ENCODE assay signal across 17 mouse cellular contexts in the genomic region with DNA sequence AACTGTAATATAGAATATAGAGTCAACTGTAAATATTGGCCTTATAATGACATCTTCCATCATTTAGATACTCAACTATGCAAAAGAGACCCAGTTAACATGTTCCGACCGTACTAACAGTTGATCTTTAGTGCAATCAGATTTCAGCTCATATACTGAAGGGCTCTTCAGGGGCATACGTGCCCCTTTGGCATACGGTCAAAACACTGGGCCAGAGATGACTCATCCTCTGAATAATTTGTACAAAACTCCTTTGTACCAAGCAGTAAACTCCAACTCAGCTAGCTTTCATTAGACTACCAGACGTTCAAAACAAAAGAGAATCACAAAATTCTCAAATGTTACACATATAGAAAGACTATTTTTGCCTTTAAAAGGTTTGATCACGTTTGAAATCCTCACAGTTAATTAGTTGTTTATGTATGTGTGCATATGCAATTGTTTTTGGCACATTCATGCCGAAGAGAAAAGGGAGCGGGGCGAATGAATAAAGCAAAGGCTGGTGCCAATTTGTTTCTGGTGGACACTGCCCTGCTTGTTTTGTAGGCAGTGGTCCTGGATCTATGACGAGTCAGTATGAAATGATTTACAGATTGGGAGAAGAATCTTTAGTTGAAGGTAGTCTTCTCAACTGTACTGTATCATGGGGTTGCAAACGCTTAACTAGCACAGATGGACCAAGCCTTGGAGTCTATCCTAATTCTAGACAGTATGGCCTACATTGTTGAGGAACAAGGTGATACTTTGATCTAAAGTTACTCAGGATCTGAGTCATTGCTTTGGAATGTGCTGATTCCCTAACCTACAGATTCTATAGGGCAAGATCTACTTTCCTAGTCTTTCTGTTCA. TPM values are rescaled to one million over a fixed set of nuclear protein-coding genes. Genes with fewer than 3 reads are reported as not detected.
DNase-seq lines count a peak whose midpoint lies in the region; ATAC-seq and TF ChIP-seq lines count a peak whose summit lies in the region.
"Had no signal": no experiment of that assay in that cellular context is flagged by ENCODE, and none has a peak within 500 bp of the region (broad histone marks: within the 10 kb centered on the region; RNA-seq: fewer than 3 reads in every experiment).

No protein-coding gene starts in this region.

- H3K9me3 ChIP-seq in hindbrain, embryonic 16.5 days (ENCODE audit: control insufficient read depth, low read length): no peaks in the 10 kb centered on the region
- H3K9me3 ChIP-seq in hindbrain, embryonic 12.5 days (replicated peaks): no peaks in the 10 kb centered on the region
- H3K9me3 ChIP-seq: heart, embryonic 12.5 days; liver, embryonic 13.5 days; midbrain, embryonic 12.5 days had no signal

- H3K9ac ChIP-seq in hindbrain, embryonic 16.5 days (ENCODE audit: low read depth, low read length): no peak overlapping the region
- no peak overlapping the region for H3K9ac ChIP-seq in hindbrain, embryonic 12.5 days
- H3K9ac ChIP-seq: heart, embryonic 12.5 days; liver, embryonic 13.5 days; midbrain, embryonic 12.5 days had no signal

- no peak overlapping the region for H3K4me2 ChIP-seq in hindbrain, embryonic 16.5 days (ENCODE audit: low read length)
- H3K4me2 ChIP-seq in hindbrain, embryonic 12.5 days (replicated peaks): no peak overlapping the region
- H3K4me2 ChIP-seq: heart, embryonic 12.5 days; liver, embryonic 13.5 days; midbrain, embryonic 12.5 days had no signal

- no peak for TF ChIP-seq POLR2A in cerebellum, adult 2 months (IDR thresholded peaks at IDR 0.05; ENCODE audit: borderline replicate concordance, insufficient read depth, low read length)

- peaks cover 8% of the 10 kb centered on the region; the same call in 1 of the 2 replicates for H3K4me1 ChIP-seq in cerebellum, adult 2 months (ENCODE audit: control insufficient read depth, insufficient read depth, low read length)
- H3K4me1 ChIP-seq in hindbrain, embryonic 16.5 days (ENCODE audit: control insufficient read depth, insufficient read depth, low read depth, low read length): no peaks in the 10 kb centered on the region
- H3K4me1 ChIP-seq in hindbrain, embryonic 12.5 days: 0 out of 2 replicates have a peak, but pooled peaks cover 5% of the 10 kb centered on the region
- H3K4me1 ChIP-seq: heart, embryonic 12.5 days; liver, embryonic 13.5 days had no signal

- no peak for TF ChIP-seq CTCF in cerebellum, adult 2 months (IDR thresholded peaks at IDR 0.05; ENCODE audit: borderline replicate concordance, insufficient read depth, low read depth, low read length)

- H3K4me3 ChIP-seq in cerebellum, adult 2 months (replicated peaks; ENCODE audit: insufficient read depth, low read depth, low read length): no peak overlapping the region
- H3K4me3 ChIP-seq in hindbrain, embryonic 16.5 days (ENCODE audit: low read length): no peak overlapping the region
- H3K4me3 ChIP-seq in hindbrain, embryonic 12.5 days: no peak overlapping the region
- H3K4me3 ChIP-seq: gastrocnemius, adult 2 months; heart, embryonic 12.5 days; liver, embryonic 13.5 days; midbrain, embryonic 12.5 days; myocyte had no signal

- H3K36me3 ChIP-seq in hindbrain, embryonic 16.5 days (ENCODE audit: control insufficient read depth, insufficient read depth, low read length): no peaks in the 10 kb centered on the region
- no peaks in the 10 kb centered on the region for H3K36me3 ChIP-seq in hindbrain, embryonic 12.5 days
- H3K36me3 ChIP-seq: heart, embryonic 12.5 days; liver, embryonic 13.5 days; midbrain, embryonic 12.5 days had no signal

- DNase-seq in cerebellum, adult 2 months: peak; percentile 46 to 76
- no peak for DNase-seq in cerebellum, adult 11 months
- peak; percentile 5 for DNase-seq in retina, postnatal 1 day
- DNase-seq in retina, embryonic 14.5 days (ENCODE audit: low spot score): no peak
- no peak for DNase-seq in yolk sac, embryonic 10.5 days (ENCODE audit: low spot score)
- DNase-seq: B cell, adult 2 months; gastrocnemius, adult 2 months; kidney, adult 18-20 months; kidney, postnatal 10 days; liver, embryonic 13.5 days; right cerebral cortex, adult 18-20 months; thymus, postnatal 36 days had no signal

- WGBS in cerebellum, adult 2 months: 14% methylated on average over 11 of the region's 11 CpGs
- 73% methylated on average over 11 of the region's 11 CpGs for WGBS in hindbrain, embryonic 16.5 days
- 90% methylated on average over 11 of the region's 11 CpGs for WGBS in hindbrain, embryonic 12.5 days

- peak overlapping the region; percentile 15; the same call in 1 of the 2 replicates for H3K27ac ChIP-seq in cerebellum, adult 2 months (ENCODE audit: insufficient read depth, low read length)
- no peak overlapping the region for H3K27ac ChIP-seq in hindbrain, embryonic 16.5 days (ENCODE audit: low read depth, low read length)
- H3K27ac ChIP-seq in hindbrain, embryonic 12.5 days: no peak overlapping the region
- H3K27ac ChIP-seq: gastrocnemius, adult 2 months; liver, embryonic 13.5 days; midbrain, embryonic 12.5 days had no signal

- 0 out of 2 replicates have a peak, but pooled peaks have one; percentile 52 for ATAC-seq in hindbrain, embryonic 16.5 days
- no peak for ATAC-seq in hindbrain, embryonic 12.5 days (ENCODE audit: low FRiP score)

- no peaks in the 10 kb centered on the region for H3K27me3 ChIP-seq in cerebellum, adult 2 months (ENCODE audit: control insufficient read depth, insufficient read depth, low read length)
- H3K27me3 ChIP-seq in hindbrain, embryonic 16.5 days (replicated peaks; ENCODE audit: control insufficient read depth, insufficient read depth, low read length): no peaks in the 10 kb centered on the region
- H3K27me3 ChIP-seq in hindbrain, embryonic 12.5 days: no peaks in the 10 kb centered on the region
- H3K27me3 ChIP-seq: heart, embryonic 12.5 days; liver, embryonic 13.5 days; midbrain, embryonic 12.5 days had no signal

RNA-seq across cellular contexts. Expression of gene Amph, which starts 8.3 kb away (rescaled TPM):
- 159 and 173 TPM in 2 replicates for polyA plus RNA-seq in cerebellum, adult 2 months (2012; rRNA removed)
- polyA plus RNA-seq in hindbrain, embryonic 16.5 days (2015; fragmentation: Nextera tagmentation; extraction: Ambion mirVana): 79.9 and 82.8 TPM in 2 replicates
- 17.3 and 17.4 TPM in 2 replicates for polyA plus RNA-seq in hindbrain, embryonic 12.5 days (2016; fragmentation: Nextera tagmentation; extraction: Ambion mirVana)
- polyA plus RNA-seq: myocyte had no signal

Comparison
In these comparisons a context has a peak if more than half of its experiments do, and no peak if none do; other contexts are left out.
1. DNase-seq: peak in cerebellum, adult 2 months (2 of 2) and retina, postnatal 1 day (single experiment); none in cerebellum, adult 11 months (single experiment), retina, embryonic 14.5 days (single experiment) and yolk sac, embryonic 10.5 days (single experiment).